Mouse (Mus musculus): Measurements from ENCODE around the gene Gm17654. TPM values are rescaled to one million over a fixed set of nuclear protein-coding genes. Genes with fewer than 3 reads are reported as not detected.
"Not testable (repeated sequence)": the region's sequence is repeated elsewhere in the genome, so short reads cannot be mapped to it uniquely, and the experiment has no call there.

Gm17654 gene
- total RNA-seq (2021), result not detected

DNA sequence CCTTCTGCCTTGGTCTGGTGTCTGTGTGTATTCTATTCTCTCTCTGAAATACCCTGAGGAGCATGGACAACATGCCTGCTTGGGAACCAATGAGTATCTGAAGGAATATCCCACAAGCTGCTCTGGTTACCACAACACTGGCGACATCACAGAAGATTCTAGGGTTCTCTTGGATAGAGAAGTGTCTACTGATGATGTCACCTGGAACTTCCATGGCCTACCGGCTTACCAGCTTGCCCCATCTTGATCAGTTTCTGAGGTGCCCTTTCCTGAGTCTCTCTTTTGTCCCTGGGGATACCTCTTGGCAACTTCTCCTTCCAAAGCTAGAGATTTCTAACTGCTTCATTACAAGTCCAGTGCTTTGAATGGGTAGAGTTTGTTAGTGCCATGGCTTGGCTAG is at the start of gene Gm17654:
Gm17654 (minus strand) TSS at position 101 of the 400 bp plus-strand sequence.
- not testable (repeated sequence) for DNase-seq

DNA sequence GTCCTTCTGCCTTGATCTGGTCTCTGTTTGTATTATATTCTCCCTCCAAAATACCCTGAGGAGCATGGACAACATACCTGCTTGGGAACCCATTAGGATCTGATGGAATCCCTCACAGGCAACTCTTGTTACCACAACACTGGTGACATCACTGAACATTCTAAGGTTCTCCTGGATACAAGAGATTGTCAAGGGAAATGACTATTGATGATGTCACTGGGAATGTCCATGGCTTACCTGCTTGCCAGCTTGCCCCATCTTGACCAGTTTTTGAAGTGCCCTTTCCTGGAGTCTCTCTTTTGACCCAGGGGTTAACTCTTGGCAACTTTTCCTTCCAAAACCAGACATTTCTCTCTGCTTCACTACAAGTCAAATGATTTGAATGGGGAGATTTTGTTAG is 29.0 kb upstream of the Gm17654 start, which contains the start of gene Gm10375:
Gm10375 (minus strand) TSS at position 101 of the 400 bp plus-strand sequence.
- DNase-seq, result not testable (repeated sequence)

DNA sequence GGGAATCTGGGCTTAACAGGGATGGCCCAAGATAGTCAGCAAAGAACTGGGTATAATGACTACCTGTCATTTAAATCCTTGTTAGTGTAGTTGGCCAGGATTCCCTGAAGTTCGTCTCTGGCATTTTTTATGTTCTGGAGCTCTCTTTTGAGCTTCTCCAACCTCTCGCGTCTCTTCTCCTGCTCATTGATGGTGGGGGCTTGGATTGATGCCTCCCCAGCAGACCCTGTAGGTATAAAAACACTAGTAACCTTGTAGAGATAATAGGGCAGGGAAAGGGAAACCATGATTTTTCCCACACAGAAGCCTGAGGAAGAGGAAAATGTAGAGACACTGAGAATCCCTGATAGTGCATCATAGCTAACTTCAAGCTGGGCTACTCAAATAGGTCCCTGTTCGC is 977 bp downstream of the Gm17654 start:
- not testable (repeated sequence) for DNase-seq

DNA sequence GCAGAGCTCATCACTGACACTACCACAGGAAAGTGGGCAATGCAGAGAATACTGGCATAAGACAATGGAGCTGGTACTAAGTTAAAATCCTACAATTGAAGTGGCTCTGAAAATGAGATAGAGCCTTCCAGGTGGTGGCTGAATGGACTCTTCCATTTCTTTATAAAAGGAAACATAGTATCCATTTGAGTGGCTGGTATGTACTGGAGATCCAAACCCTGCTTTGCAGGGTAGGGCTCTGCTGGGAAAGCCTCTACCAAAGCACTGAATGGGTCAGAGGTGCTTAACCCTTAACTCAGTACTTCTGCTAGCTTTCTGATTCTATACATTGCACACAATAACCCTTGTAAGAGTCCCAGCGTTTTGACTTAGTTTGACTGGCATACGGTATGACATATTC is 26.7 kb downstream of the Gm17654 start:
- DNase-seq, result not testable (repeated sequence)

DNA sequence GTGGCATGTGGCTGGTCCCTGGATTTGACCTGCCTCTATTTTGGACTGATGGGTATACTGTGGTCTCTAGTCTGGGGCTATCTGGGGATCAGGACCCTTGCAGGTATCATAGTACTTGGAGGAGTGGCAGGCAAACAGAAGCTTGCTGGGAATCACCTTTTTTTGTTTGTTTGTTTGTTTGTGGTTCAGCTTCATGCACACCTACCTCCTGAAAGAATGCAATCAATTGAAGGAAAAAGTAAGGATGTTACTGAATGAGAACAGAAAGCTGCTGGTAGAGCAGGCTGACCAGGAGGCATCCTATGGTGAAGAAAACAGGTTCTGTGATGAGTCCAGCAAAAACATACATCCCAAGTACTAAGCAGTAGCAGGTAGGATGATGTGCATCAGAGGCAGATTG is 32.7 kb downstream of the Gm17654 start:
- not testable (repeated sequence) for DNase-seq

DNA sequence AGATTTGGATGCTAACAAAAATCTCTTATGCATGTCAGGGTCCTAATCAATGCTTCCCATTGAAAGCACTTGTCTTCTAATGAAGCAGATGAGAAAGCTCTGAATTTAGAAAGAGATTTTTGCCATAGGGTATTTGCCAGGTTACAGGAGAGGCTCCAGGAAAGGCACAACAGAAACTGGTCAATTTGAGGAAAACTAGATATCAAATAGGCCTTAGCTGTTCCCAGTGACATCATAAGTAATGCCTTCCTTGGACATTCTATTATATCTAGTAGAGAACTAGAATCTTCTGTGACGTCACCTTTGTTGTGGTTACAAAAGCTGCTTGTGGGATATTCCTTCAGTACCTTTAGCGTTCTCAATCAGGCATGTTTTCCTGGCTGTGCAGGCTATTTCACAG is 35.7 kb downstream of the Gm17654 start, which contains the start of gene Gm5799:
Gm5799 (plus strand) TSS at position 301 of the 400 bp plus-strand sequence.
- not testable (repeated sequence) for DNase-seq

DNA sequence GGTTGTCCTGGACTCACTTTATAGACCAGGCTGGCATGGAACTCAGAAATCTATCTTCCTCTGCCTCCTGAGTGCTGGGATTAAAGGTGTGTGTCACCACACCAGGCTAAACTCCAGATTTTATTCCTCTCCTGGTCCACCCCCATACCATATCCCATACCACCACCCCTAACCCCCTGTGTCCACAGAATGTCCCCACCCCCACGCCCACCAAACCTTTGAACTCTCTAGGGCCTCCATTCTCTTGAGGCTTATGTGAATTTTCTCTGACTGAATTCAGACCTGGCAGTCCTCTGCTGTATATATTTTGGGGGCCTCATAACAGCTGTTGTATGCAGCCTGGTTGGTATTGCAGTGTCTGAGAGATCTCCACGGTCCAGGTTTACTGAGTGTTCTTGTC is 40.8 kb downstream of the Gm17654 start:
- DNase-seq, result peak; percentile 13

DNA sequence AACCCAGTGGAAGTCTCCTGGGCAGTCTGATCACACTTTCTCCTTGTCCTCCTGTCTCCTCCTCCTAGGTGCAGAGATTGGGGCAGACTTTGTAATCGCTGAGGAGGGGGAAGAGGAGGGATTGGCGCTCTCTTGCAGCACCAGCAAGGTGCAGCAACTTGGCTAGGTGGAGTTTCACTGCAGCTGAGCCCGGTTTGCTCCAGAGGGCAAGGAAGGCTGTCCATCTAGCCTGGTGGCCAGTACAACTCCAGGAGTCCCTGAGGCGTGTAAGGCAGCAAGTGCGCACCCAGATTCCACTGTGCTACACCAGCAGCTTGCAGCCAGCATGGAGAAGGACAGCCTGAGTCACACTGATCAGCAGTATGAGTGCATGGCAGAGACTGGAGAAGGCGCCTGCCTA is 46.6 kb downstream of the Gm17654 start:
- DNase-seq, result peak; percentile 13

DNA sequence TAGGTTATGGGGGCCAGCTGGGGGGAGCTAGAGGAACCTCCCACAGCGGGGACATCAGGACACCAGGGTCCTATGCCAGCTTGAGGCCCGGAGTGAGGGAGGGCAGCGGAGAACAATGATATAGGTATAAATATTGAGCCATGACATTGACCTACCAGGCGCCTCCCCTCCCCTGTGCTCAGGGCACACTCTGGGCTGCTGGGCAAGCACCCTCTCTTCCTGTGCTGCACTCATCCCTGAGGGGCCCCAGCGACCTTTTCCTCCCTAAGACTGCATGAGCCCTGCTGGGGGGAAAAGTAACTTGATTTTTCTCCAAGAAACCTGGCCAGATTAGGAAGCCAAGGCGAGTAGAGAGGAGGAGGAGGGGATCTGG is 46.9 kb downstream of the Gm17654 start:
- DNase-seq, result not testable (repeated sequence)

DNA sequence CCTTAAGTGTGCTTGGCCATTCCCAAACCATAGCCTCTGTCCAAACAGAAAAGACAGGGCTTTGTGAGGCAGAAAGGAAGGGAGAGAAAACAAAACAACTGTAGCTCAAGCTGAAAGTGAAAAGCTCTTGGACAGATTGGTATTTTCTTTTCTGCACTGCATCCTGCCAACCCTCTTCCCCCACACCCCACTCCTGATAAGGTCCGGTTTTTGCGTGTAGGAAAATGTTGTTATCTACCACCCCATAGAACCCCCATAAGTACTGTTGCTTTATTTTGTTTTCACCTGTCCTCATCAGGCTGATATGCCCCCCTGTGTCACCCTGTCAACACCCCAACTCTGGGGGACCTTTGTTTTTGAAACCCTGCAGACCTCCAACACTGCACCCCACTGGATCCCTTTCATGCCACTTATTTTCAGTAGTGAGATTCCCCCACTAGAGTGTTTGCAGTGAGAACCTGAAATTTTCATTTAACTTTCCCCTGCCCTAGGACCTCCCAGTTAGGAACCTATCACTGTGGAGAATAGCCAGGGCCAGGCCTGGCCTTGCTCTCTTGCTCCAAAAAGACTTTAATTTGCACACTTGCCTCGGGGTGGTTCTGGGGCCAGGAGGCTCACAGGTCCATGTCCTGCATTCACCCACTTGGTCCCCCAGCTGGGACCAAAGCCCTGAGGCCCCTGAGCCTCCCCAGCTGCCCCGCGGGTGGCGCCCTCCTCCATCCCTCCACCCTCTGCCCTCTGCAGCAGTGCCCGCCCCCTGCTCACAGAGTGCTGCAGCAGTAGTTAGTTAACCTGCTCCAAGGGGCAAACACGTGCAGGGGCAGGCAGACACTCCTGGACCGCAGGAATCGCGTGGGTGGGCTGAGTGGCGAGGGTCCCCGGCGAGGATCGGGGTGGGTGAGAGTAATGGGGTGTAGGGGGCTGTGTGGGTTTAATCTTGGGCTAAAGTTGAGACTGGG is 47.6 kb downstream of the Gm17654 start:
- DNase-seq, result not testable (repeated sequence)

Other genes starting within 250 kb of the Gm17654 start
- gene 1700001F09Rik, start 231.3 kb downstream of the Gm17654 start, total RNA-seq (2021), result not detected
- not detected for gene Gm8138, start 162.8 kb downstream of the Gm17654 start, total RNA-seq (2021)
- under 1 TPM in 1 of 2 experiments, not detected in 1; 0.27 TPM for gene Gm5799, start 35.6 kb downstream of the Gm17654 start, total RNA-seq (2021)
- not detected for gene Gm10375, start 28.9 kb upstream of the Gm17654 start, total RNA-seq (2021)
- gene Gm8165, start 98.1 kb upstream of the Gm17654 start, total RNA-seq (2021), result not detected
- gene Gm7324, start 118.7 kb upstream of the Gm17654 start, total RNA-seq (2021), result 1 to 10 TPM; 1.4 to 2.4 TPM
- not detected for gene Gm16506, start 148.3 kb upstream of the Gm17654 start, total RNA-seq (2021)
- not detected for gene Gm6526, start 168.7 kb upstream of the Gm17654 start, total RNA-seq (2021)
- gene Gm8180, start 205.6 kb upstream of the Gm17654 start, total RNA-seq (2021), result not detected

Data from heart, postnatal 4 days (tissue).